Mouse (Mus musculus) midbrain, embryonic 13.5 days (tissue): ENCODE measurements at regions not wholly inside any gene's neighbourhood (a gene's known extent, or its start where the extent isn't known, plus 50 kb on each side); places are given as distances from the start of the nearest gene placed in this dataset. TPM values are rescaled to one million over a fixed set of nuclear protein-coding genes. Genes with fewer than 3 reads are reported as not detected.

ENCODE experiments used
- ATAC-seq: fragments of 200-750 bp; cut with Nextera tagmentation; 2 replicates; pipeline ENCODE4 v1.8.0; 2017; ENCODE audit warnings: mild to moderate bottlenecking, moderate TSS enrichment, moderate library complexity
- H3K27ac ChIP-seq: fragments of 300-500 bp; sonication (generic); 2 replicates; pipeline ENCODE4 v1.5.1; 2015; ENCODE audit warnings: inconsistent platforms, mild to moderate bottlenecking, moderate library complexity
- H3K27me3 ChIP-seq: fragments of 300-500 bp; sonication (generic); 2 replicates; pipeline ENCODE4 v1.6.1; 2015; ENCODE audit warnings: mild to moderate bottlenecking, inconsistent platforms
- H3K36me3 ChIP-seq: fragments of 300-500 bp; sonication (generic); 2 replicates; pipeline ENCODE4 v1.6.1; 2015; ENCODE audit warnings: mild to moderate bottlenecking, inconsistent platforms
- H3K4me1 ChIP-seq: fragments of 300-500 bp; sonication (generic); replicated peaks from 2 replicates; pipeline ENCODE4 v1.6.1; 2015; ENCODE audit warnings: inconsistent platforms
- H3K4me2 ChIP-seq: fragments of 300-500 bp; sonication (generic); replicated peaks from 2 replicates; pipeline ENCODE4 v1.6.1; 2015; ENCODE audit warnings: moderate library complexity, mild to moderate bottlenecking, inconsistent platforms
- H3K4me3 ChIP-seq: fragments of 300-500 bp; sonication (generic); replicated peaks from 2 replicates; pipeline ENCODE4 v1.5.1; 2015; ENCODE audit warnings: mild to moderate bottlenecking, inconsistent platforms
- H3K9ac ChIP-seq: fragments of 300-500 bp; sonication (generic); replicated peaks from 2 replicates; pipeline ENCODE4 v1.6.1; 2015; ENCODE audit warnings: mild to moderate bottlenecking, inconsistent platforms
- H3K9me3 ChIP-seq: fragments of 300-500 bp; sonication (generic); 2 replicates; pipeline ENCODE4 v1.6.1; 2016; ENCODE audit warnings: mild to moderate bottlenecking, inconsistent platforms
- WGBS: fragments of 180-500 bp; shearing (Covaris S2); methylation state at CpG from one replicate; pipeline ENCODE4 v1.1.7; 2015; 5-methylcytosine and 5-hydroxymethylcytosine counted together
- microRNA-seq: library from miRNA; unstranded; fragments of <30 nt; microRNA quantifications from one replicate; pipeline ENCODE4, GENCODE M21; 2016

DNA sequence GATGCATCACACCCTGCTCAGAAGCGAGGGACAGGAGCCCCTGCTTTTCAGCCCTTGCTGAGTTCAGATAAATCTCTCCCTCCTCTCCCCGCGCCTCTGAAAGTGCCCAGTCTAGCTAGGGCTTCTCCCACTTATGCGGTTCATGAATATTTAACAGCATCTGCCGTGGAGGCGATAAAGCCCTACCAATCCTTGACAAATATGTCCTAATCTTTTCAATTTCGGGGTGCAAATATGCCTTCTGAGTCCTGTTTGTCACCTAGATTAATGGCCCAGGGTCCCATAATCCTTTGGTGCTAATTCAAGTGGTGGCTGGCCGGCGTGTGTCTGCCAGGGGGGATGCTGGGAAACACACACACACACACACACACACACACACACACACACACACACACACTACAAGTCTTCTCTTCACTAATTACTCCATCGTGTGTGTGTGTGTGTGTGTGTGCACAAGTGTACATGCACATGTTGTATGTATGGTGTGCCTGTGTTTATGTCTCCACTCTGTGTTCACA lies 65.5 kb upstream of the Lhx5 start:
- Histone ChIP-seq H3K9me3 (no peaks in the 10 kb centered on the region), H3K27me3 (no peaks in the 10 kb centered on the region), H3K4me2 (peak overlapping the region; percentile 17; the same call in 1 of the 2 replicates), H3K27ac (peak overlapping the region; percentile 80), H3K9ac (peak overlapping the region; percentile 40; the same call in 1 of the 2 replicates), H3K4me1 (peaks cover 24% of the 10 kb centered on the region), H3K36me3 (no peaks in the 10 kb centered on the region), H3K4me3 (no peak overlapping the region)
- ATAC-seq, result peak; percentile 90
- 19% methylated on average over 10 of the region's 10 CpGs for WGBS

- Histone ChIP-seq H3K27me3 (no peaks in the 10 kb centered on the region; the same call in 1 of the 2 replicates), H3K4me3 (no peak overlapping the region), H3K4me1 (peaks cover 32% of the 10 kb centered on the region), H3K36me3 (no peaks in the 10 kb centered on the region), H3K27ac (no peak overlapping the region), H3K4me2 (no peak overlapping the region), H3K9ac (no peak overlapping the region), H3K9me3 (no peaks in the 10 kb centered on the region)
- no peak for ATAC-seq
- 96% methylated on average over 1 of the region's 1 CpGs for WGBS
These were observed 62.7 kb upstream of the Lhx5 start for GRCm38 (mm10) chr5:120368797-120369196.

- Histone ChIP-seq H3K4me3 (no peak overlapping the region), H3K36me3 (no peaks in the 10 kb centered on the region), H3K27me3 (peaks cover 14% of the 10 kb centered on the region), H3K27ac (peak overlapping the region; percentile 78), H3K4me1 (peaks cover 18% of the 10 kb centered on the region), H3K9me3 (0 out of 2 replicates have a peak, but pooled peaks cover 3% of the 10 kb centered on the region), H3K4me2 (peak overlapping the region; percentile 17), H3K9ac (peak overlapping the region; percentile 5; the same call in 1 of the 2 replicates)
- peak; percentile 79 for ATAC-seq
- 3% methylated on average over 15 of the region's 15 CpGs for WGBS
These were observed 60.2 kb upstream of the Lhx5 start for GRCm38 (mm10) chr5:120371176-120371819.

GRCm38 (mm10) chr5:120373426-120373825 lies 58.1 kb upstream of the Lhx5 start:
- Histone ChIP-seq H3K4me1 (peaks cover 11% of the 10 kb centered on the region), H3K9me3 (0 out of 2 replicates have a peak, but pooled peaks cover 3% of the 10 kb centered on the region), H3K4me3 (no peak overlapping the region), H3K27me3 (peaks cover 14% of the 10 kb centered on the region), H3K4me2 (no peak overlapping the region), H3K36me3 (no peaks in the 10 kb centered on the region), H3K27ac (no peak overlapping the region), H3K9ac (no peak overlapping the region)
- ATAC-seq, result no peak
- 87% methylated on average over 7 of the region's 7 CpGs for WGBS

Small RNAs in the stretch of these regions (microRNA-seq; reads per million reads assigned to microRNA genes)
- gene Gm26474, result not detected
